Mouse (Mus musculus) liver, postnatal 0 days (tissue): ENCODE results near the gene Fgfbp1. TPM values are rescaled to one million over a fixed set of nuclear protein-coding genes. Genes with fewer than 3 reads are reported as not detected.
A peak's percentile ranks its signal among the peaks of the same experiment; 100 is the strongest.

Experiments
- ATAC-seq: fragments of 200-750 bp; cut with Nextera tagmentation; 2 replicates; pipeline ENCODE4 v1.8.0; 2017; ENCODE audit warnings: mild to moderate bottlenecking, moderate library complexity
- DNase-seq: peaks from one replicate; pipeline ENCODE4 v3.0.0-alpha.2; 2016
- H3K27ac ChIP-seq: fragments of 300-500 bp; sonication (generic); 2 replicates; pipeline ENCODE4 v1.5.1; 2014; ENCODE audit warnings: antibody characterized with exemption, moderate library complexity, mild to moderate bottlenecking, low read depth
- H3K27me3 ChIP-seq: fragments of 300-500 bp; sonication (generic); 2 replicates; pipeline ENCODE4 v1.6.1; 2014; ENCODE audit warnings: low read length, control low read depth, mixed read lengths; ENCODE audit not compliant: insufficient read depth
- H3K36me3 ChIP-seq: fragments of 300-500 bp; sonication (generic); replicated peaks from 2 replicates; pipeline ENCODE4 v1.6.1; 2014; ENCODE audit warnings: mild to moderate bottlenecking, control low read depth, low read length, moderate library complexity, mixed read lengths; ENCODE audit not compliant: insufficient read depth
- H3K4me1 ChIP-seq: fragments of 300-500 bp; sonication (generic); 2 replicates; pipeline ENCODE4 v1.6.1; 2014; ENCODE audit warnings: antibody characterized with exemption, mild to moderate bottlenecking, control low read depth; ENCODE audit not compliant: insufficient read depth
- H3K4me2 ChIP-seq: fragments of 300-500 bp; sonication (generic); 2 replicates; pipeline ENCODE4 v1.6.1; 2014; ENCODE audit warnings: low read depth, mild to moderate bottlenecking, low read length, moderate library complexity, mixed read lengths
- H3K4me3 ChIP-seq: fragments of 300-500 bp; sonication (generic); 2 replicates; pipeline ENCODE4 v1.5.1; 2014; ENCODE audit warnings: low read depth, low read length
- H3K9ac ChIP-seq: fragments of 300-500 bp; sonication (generic); replicated peaks from 2 replicates; pipeline ENCODE4 v1.6.1; 2014; ENCODE audit warnings: mild to moderate bottlenecking, moderate library complexity
- H3K9me3 ChIP-seq: fragments of 300-500 bp; sonication (generic); 2 replicates; pipeline ENCODE4 v1.6.1; 2016; ENCODE audit warnings: mild to moderate bottlenecking, control low read depth, low read length, mixed read lengths
- CTCF ChIP-seq: sonication (generic); IDR thresholded peaks from 2 replicates; pipeline ENCODE4 v1.5.1; 2016; ENCODE audit warnings: antibody characterized with exemption, low read depth
- EP300 ChIP-seq: IDR thresholded peaks from 2 replicates; pipeline ENCODE4 v1.6.1; 2016; ENCODE audit warnings: antibody characterized with exemption, low read depth, mild to moderate bottlenecking
- WGBS: fragments of 180-500 bp; shearing (Covaris S2); extraction: QIAGEN DNeasy Blood & Tissue Kit; methylation state at CpG from one replicate; pipeline ENCODE4 v1.1.7; 2014; ENCODE audit not compliant: insufficient replicate concordance; 5-methylcytosine and 5-hydroxymethylcytosine counted together
- polyA plus RNA-seq: library from polyadenylated mRNA; unstranded; fragments of >200 nt; fragmentation: Nextera tagmentation; extraction: Ambion mirVana; gene quantifications from 2 replicates; pipeline ENCODE4 v1.2.1, GENCODE M21; 2015

Fgfbp1 gene
- polyA plus RNA-seq, 1 experiment from 2014 or later: 1.1 TPM

DNA sequence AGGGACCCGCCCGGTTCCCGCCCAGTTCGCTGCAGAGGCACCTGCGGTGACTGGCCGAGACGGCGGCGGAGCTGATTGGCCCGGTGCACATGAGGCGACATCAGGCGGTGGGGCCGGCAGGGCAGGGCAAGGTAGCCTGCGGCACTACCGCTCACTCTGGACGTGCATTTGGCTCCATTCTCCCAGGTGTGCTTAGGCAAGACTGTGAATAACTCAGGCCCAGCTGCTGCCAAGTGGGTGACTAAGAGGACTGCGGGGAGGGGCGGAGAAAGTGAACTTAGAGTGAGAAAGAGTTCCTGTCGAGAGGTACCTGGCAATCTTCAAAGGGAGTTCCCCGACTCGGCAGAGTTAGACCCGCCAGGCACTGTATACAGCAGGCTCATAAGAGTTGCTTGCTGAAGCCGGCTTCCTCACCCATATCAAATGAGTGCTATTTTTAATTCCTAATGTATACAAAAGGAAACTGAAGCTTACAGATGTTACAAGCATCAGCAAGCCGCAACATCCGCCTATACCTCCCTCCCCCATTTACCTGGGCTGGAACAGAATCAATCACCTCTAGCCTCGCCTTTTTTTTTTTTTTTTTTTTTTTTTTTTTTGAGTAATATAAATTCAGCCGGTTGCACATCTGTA is 33.4 kb downstream of the Fgfbp1 start:
- peak; percentile 96 for ATAC-seq

DNA sequence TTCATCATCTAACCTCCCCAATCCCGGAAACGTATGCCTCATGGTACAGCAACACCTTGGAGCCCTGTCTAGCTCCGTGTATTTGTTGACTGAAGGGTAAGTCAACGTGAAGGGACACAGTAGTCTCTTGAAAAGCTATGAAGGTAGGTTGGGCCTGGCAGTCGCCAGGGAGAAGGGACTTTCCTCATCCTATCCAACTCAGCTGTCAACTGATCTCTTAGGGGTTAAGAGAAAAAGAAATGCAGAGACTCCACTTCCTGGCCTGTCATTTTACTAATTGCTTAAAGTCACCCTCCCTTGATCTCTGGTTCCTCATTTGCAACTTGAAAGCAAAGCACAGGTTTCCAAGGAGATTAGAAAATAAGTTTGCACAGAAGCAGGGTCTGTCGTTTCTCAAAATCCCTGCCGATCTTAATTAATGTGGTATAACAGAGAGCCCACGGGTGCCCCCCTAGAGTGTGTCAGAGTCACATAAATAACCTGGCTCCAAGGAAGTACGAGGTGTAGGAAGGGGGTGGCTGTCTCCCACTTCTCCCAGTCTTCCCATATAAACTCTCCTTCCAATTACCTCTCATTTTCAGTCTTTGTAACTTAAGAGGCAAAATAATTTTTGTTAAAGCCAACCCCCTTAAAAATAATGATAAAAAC is 34.1 kb downstream of the Fgfbp1 start:
- no peak overlapping the region for H3K9ac ChIP-seq
- 28% methylated on average over 9 of the region's 9 CpGs for WGBS
- H3K4me2 ChIP-seq: peak overlapping the region; percentile 73
- peaks cover 13% of the 10 kb centered on the region for H3K4me1 ChIP-seq
- no peak overlapping the region for H3K27ac ChIP-seq
- DNase-seq (no peak), ATAC-seq (no peak)
- H3K27me3 ChIP-seq: no peaks in the 10 kb centered on the region
- no peaks in the 10 kb centered on the region for H3K9me3 ChIP-seq
- H3K4me3 ChIP-seq: no peak overlapping the region
- H3K36me3 ChIP-seq: no peaks in the 10 kb centered on the region
- no peak for TF ChIP-seq EP300
- no peak for TF ChIP-seq CTCF

More for the DNA sequence above, 33.4 kb downstream of the Fgfbp1 start:
- no peak overlapping the region for H3K9ac ChIP-seq
- H3K27me3 ChIP-seq: no peaks in the 10 kb centered on the region
- peaks cover 13% of the 10 kb centered on the region for H3K4me1 ChIP-seq
- H3K27ac ChIP-seq: peak overlapping the region; percentile 75; the same call in 1 of the 2 replicates
- TF ChIP-seq EP300: no peak
- peak; percentile 5; the same call in 1 of the 2 replicates for TF ChIP-seq CTCF
- peak overlapping the region; percentile 22 for H3K4me3 ChIP-seq
- DNase-seq: peak; percentile 74
- no peaks in the 10 kb centered on the region for H3K36me3 ChIP-seq
- under 1% methylated on average over 27 of the region's 27 CpGs for whole genome bisulfite sequencing
- H3K9me3 ChIP-seq: no peaks in the 10 kb centered on the region
- H3K4me2 ChIP-seq: peak overlapping the region; percentile 73

DNA sequence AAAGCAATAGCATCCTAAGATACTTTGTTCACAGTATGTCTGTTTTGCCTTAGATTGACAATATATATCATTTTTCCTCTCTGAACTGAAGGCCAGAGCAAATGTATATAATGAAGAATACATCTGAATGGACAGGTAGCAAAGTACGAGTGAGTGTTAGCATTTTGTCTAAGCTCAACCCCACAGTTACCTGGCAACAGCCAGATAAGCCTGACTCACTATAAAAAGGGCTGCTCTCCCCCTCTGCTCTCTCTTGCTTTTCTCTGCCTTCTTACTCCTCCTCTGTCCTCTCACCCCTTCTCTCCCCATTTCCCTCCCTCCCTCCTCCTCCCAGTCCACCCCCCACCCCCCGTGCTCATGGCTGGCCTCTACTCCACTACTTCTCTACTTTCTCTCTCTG is 48.3 kb downstream of the Fgfbp1 start:
- TF ChIP-seq CTCF: no peak
- TF ChIP-seq EP300: no peak
- ATAC-seq: no peak

More for the DNA sequence above, 48.3 kb downstream of the Fgfbp1 start:
- H3K27me3 ChIP-seq: no peaks in the 10 kb centered on the region
- H3K9ac ChIP-seq: no peak overlapping the region
- no peak overlapping the region for H3K4me3 ChIP-seq
- H3K27ac ChIP-seq: no peak overlapping the region
- no peaks in the 10 kb centered on the region for H3K36me3 ChIP-seq
- no peak overlapping the region for H3K4me2 ChIP-seq
- H3K4me1 ChIP-seq: no peaks in the 10 kb centered on the region
- no peak for DNase-seq
- WGBS: 51% methylated on average over 2 of the region's 2 CpGs
- no peaks in the 10 kb centered on the region for H3K9me3 ChIP-seq

Other genes starting within 250 kb of the Fgfbp1 start
- gene Bst1, start 162.9 kb downstream of the Fgfbp1 start, polyA plus RNA-seq: 3.1 TPM in 2 replicates
- gene Fbxl5, start 160.1 kb downstream of the Fgfbp1 start, polyA plus RNA-seq: 15.9 and 16.5 TPM in 2 replicates
- 18.6 and 20.5 TPM in 2 replicates for gene Cd38, start 113.2 kb downstream of the Fgfbp1 start, polyA plus RNA-seq
- gene Gm7879, start 68.6 kb downstream of the Fgfbp1 start, polyA plus RNA-seq: 0.51 TPM in 1 of 2 replicates, not detected in the other
- gene Prom1, start 120.3 kb upstream of the Fgfbp1 start, polyA plus RNA-seq: 9.4 and 9.7 TPM in 2 replicates
- gene Tapt1, start 244.8 kb upstream of the Fgfbp1 start, polyA plus RNA-seq: 29.8 and 33.3 TPM in 2 replicates